Mouse (Mus musculus) left cerebral cortex, postnatal 4 days (tissue): Measurements from ENCODE around the gene Ube2d1. TPM values are rescaled to one million over a fixed set of nuclear protein-coding genes. Genes with fewer than 3 reads are reported as not detected.

Experiments
- DNase-seq: peaks from one replicate; pipeline ENCODE4 v3.0.0-alpha.2; 2022
- intact Hi-C: fragments of 180-260 bp; cut with DNase I; formaldehyde crosslinking; loops from one replicate; pipeline ENCODE4 v1.15.1; 2025
- total RNA-seq, 2 experiments: library from RNA; stranded (reverse); gene quantifications; 2 replicates each; pipeline ENCODE4 v1.2.3; 2021

Gene Ube2d1
- total RNA-seq, result 100 to 1,000 TPM; 126 to 141 TPM

DNA sequence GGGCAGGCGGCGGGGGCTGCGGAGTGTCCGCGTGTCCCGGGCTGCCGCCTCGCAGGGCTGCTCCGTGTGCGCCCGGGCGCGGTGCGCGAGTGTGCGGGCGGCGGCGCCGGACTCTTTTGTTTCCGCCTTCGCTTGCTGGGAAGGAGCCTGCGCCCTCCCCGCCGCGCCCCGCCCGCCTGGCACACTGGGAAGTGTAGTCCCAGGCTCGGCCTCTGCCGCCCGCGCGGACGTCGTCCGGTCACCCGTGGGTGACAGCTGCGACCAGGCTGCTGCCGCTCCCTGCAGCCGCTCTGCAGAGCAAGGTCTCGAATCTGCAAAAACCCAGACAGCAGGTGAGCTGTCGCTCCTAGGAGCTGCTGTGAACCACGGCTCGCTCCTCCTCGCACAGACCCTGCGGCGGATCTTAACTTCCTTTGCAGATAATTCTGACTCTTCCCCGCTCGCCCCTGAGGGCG, at the start of gene Ube2d1:
Ube2d1 (minus strand) TSS at position 137 of the 455 bp plus-strand sequence.
- intact Hi-C loops, result no loop called here
- DNase-seq, result peak; percentile 92

DNA sequence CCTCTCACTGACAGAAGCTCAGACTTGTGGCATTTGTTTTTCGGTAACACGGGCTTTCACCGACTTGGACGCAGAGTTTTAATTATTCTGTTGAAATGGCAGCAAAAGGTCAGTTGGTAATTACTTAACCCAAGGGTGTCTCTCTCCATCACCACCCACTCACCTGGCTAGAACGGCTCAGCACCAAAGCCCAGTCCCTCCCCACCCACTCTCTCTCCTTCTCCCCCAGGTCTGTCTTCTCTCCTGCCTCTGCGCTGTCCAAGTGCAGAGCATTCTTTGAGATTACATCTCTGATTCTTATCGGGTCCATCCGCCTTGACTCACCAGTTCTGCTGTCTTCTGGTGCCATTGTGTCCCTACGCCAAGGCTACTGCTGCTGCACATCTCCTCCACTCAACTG, 47.8 kb upstream of the Ube2d1 start:
- intact Hi-C loops, result no loop called here
- no peak for DNase-seq

- intact Hi-C loops, result no loop called here
- no peak for DNase-seq
These were observed 47.3 kb upstream of the Ube2d1 start for GRCm38 (mm10) chr10:71332376-71332775.

- intact Hi-C loops, result no loop called here
- DNase-seq, result no peak
These were observed 46.8 kb upstream of the Ube2d1 start for GRCm38 (mm10) chr10:71331908-71332307.

DNA sequence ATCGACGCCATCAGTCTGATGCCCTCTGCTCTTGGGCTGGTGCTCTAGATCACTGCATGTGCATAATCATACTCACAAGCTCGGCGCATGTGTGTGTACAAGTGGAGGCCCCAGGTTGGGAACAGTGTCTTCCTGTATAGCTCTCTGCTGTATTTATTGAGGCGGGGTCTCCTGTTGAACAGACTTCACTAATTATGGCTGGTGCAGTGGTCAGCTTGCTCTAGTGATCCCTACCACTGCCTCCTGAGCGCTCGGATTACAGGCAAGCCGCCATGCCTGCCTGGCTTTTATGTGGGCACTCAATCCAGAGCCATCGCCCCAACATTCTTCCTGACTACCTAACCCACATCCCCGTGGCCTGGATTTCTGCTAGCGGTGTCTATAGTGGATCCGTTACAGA, 45.0 kb upstream of the Ube2d1 start:
- intact Hi-C loops, result no loop called here
- DNase-seq, result no peak

- intact Hi-C loops, result no loop called here
These were observed 44.2 kb upstream of the Ube2d1 start for GRCm38 (mm10) chr10:71329295-71329694.

GRCm38 (mm10) chr10:71328870-71329269, 43.8 kb upstream of the Ube2d1 start:
- DNase-seq, result no peak
- intact Hi-C loops, result no loop called here

More at GRCm38 (mm10) chr10:71329295-71329694, 44.2 kb upstream of the Ube2d1 start:
- DNase-seq, result no peak

DNA sequence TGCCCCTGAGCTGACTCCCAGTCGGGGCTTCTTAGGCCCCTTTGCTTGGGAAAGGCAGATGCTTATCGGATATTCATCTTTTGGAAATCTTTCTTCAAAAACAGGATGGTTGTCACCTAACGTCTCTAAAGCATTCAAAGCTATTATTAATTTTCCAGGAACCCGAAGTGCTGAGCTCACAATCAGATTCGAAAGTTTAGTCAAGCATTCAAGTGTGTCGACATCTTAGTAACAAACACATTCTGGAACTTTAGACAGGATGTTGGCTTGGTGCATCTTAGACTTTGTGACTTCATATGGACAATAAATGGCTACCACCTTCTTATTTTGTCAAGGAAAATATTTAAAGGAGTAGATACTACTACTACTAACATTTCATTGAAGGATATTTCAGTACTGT, 43.3 kb upstream of the Ube2d1 start:
- no peak for DNase-seq
- intact Hi-C loops, result no loop called here

GRCm38 (mm10) chr10:71327386-71327785, 42.3 kb upstream of the Ube2d1 start:
- no peak for DNase-seq
- intact Hi-C loops, result loop anchor here (1.0 kb wide), 1 partner anchor 74 kb away; no protein-coding TSS in a partner anchor

DNA sequence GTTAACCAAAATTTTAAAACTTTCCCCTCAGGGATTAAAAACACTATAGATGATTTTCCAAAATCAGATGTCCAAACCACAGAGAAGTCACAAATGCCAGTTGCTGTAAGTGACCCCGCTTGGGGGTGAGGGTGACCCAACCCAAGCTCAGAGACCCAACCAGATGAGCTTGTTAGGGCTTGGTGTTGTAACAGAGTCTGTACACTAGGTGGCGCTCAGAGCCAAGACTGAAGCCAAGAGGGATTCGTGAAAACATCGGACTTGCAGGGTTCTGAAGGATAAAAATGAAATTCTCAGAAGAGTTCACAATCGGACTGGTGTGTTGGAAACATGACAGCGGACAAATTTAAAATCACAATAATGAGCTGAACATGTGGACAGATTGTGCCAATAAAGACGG, 41.7 kb upstream of the Ube2d1 start:
- intact Hi-C loops, result loop anchor here (1.0 kb wide), 1 partner anchor 75 kb away; no protein-coding TSS in a partner anchor
- DNase-seq, result peak; percentile 69

DNA sequence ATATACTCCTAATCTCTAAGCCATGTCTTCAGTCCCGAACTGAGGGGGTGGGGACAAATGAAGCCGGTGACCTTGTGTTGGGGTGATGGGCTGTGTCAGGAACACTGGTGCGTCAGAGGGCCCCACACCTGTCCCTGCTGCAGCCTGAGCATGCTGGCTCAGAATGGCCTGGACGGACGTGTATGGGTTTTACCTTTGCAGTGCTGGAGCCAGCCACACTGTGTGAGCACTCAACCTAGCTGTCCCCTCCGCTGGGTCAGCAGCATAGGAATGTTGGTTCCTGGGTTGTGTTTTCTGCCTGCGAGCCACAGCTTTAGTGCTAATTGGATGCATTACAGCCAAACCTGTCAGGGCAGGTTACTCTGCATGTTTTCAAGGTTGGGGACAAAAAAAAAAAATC, 41.1 kb upstream of the Ube2d1 start:
- no peak for DNase-seq
- intact Hi-C loops, result no loop called here

DNA sequence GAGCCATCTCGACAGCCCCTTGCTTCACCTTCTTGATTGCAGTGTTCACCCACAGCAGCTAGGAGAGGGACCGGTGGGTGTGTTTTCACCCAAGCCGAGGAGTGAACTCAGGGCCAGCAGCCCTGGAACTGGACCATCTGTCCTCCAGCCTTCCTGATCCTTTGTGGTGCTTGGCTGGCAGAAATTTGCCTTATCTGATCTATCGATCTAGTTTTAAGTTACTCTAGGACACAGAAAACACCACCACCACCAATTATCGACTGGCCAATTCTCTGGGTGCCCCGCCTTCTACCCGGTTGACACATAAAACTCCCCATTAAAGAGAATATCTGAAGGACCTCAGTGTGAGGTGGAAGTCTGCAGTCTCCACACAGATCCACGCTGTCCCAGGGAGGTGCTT, 38.6 kb upstream of the Ube2d1 start:
- DNase-seq, result no peak
- intact Hi-C loops, result no loop called here

DNA sequence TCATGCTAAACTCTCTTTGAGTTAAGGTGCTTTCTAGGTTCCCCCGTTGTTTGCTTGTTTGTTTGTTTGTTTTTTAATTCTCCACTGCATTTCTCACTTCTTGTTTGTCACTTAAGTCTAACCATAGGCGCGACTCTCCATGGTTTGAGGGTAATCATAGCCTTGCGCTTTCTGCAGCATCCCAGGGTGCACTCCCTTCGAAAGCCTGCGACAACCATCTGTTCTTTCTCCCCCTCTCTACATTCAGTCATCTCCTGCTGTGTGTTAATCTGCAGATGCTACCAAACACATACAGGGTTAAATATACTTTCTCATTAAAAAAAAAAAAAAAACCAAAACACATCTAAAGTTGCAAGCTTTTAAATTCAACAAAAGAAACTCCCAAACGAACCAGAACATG, 31.4 kb upstream of the Ube2d1 start:
- DNase-seq, result no peak
- intact Hi-C loops, result no loop called here

- peak; percentile 26 for DNase-seq
- intact Hi-C loops, result no loop called here
These were observed 31.0 kb upstream of the Ube2d1 start for GRCm38 (mm10) chr10:71316056-71316455.

DNA sequence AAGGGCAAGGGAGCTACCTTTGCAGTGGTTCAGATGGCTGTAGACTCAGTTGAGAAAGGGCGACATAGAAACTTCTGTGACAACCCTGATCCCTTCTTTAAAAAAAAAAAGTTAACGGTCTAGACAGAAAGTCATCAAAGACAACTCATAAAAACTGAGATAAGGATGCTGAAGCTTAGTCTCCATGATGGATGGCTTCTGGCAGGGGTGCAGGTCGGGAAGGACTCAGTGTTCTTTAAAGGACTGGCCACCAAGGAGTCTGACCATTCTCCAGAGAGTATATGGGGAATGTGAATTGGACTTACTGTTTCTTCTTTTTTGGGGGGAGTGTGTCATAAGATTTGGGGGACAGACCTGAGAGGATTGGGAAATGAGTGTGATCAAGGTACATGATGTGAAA, 29.5 kb upstream of the Ube2d1 start:
- intact Hi-C loops, result no loop called here
- DNase-seq, result no peak

GRCm38 (mm10) chr10:71310288-71310687, 25.2 kb upstream of the Ube2d1 start:
- DNase-seq, result no peak

GRCm38 (mm10) chr10:71308199-71308598, 23.1 kb upstream of the Ube2d1 start:
- DNase-seq, result no peak
- intact Hi-C loops, result no loop called here

More at GRCm38 (mm10) chr10:71310288-71310687, 25.2 kb upstream of the Ube2d1 start:
- intact Hi-C loops, result no loop called here

DNA sequence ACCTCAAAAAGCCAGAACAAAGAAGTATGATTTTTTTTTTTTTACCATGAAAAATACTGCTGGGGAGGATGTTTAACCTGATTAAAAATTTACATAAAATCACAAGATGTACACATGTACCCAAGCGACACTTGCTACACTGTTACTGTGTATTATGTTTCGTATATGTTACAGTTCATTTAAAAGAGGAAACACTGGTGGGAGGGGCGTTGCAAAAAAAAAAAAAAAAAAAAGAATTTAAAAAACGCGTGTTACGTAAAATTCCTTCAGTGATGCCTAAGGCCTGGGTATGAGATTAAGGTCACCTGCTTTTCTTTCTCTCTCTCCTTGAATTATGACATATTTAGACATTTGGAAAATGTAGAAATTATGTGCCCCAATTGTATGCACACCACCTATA, 21.7 kb upstream of the Ube2d1 start:
- intact Hi-C loops, result no loop called here
- DNase-seq, result no peak

GRCm38 (mm10) chr10:71306190-71306589, 21.1 kb upstream of the Ube2d1 start:
- peak; percentile 26 for DNase-seq
- intact Hi-C loops, result no loop called here

GRCm38 (mm10) chr10:71302490-71302889, 17.4 kb upstream of the Ube2d1 start:
- intact Hi-C loops, result no loop called here

GRCm38 (mm10) chr10:71300161-71300560, 15.1 kb upstream of the Ube2d1 start:
- DNase-seq, result no peak
- intact Hi-C loops, result no loop called here

More at GRCm38 (mm10) chr10:71302490-71302889, 17.4 kb upstream of the Ube2d1 start:
- no peak for DNase-seq

DNA sequence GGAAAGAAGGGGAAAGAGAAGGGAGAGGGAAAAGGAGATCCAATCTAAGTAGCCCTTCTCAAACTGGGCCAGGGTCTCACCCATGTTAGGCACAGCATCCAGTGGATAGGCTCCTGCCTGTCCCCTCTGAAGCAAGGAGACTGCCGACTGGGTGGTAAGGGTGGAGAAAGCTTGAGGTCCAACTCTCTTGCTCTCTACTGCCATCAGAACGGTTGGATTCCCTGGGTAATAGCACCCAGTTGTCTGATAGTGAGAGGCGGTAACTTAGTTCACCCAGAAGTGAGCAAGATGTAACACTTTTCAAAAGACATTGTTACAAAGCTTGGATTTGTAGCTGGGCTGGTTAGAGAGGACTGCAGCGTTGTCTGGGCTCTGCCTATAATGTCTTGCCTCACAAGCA, 8.2 kb upstream of the Ube2d1 start:
- intact Hi-C loops, result no loop called here
- no peak for DNase-seq

GRCm38 (mm10) chr10:71292254-71292653, 7.2 kb upstream of the Ube2d1 start:
- intact Hi-C loops, result no loop called here
- no peak for DNase-seq
